Mouse (Mus musculus) CH12.LX (cell line): ENCODE measurements at regions not wholly inside any gene's neighbourhood (a gene's known extent, or its start where the extent isn't known, plus 50 kb on each side); places are given as distances from the start of the nearest gene placed in this dataset.
A peak's percentile ranks its signal among the peaks of the same experiment; 100 is the strongest.

ENCODE experiments used
- DNase-seq: peaks from one replicate; pipeline ENCODE4 v3.0.0-alpha.2; 2013; ENCODE audit errors: extremely low read depth
- H3K27ac ChIP-seq: 2 replicates; pipeline ENCODE4 v1.5.1; 2012; ENCODE audit warnings: low read depth, mild to moderate bottlenecking, control low read depth, moderate library complexity; ENCODE audit not compliant: insufficient read depth
- H3K27me3 ChIP-seq: replicated peaks from 2 replicates; pipeline ENCODE3; 2012; ENCODE audit warnings: inconsistent platforms
- H3K36me3 ChIP-seq, 2 experiments: replicated peaks in 1 of 2; 2 replicates each; pipeline versions ENCODE3 to v1.6.1; 2012; ENCODE audit warnings: inconsistent platforms in 1 of 2, low read length in 1 of 2, mild to moderate bottlenecking in 1 of 2, mixed read lengths in 1 of 2, moderate library complexity in 1 of 2; ENCODE audit not compliant: control insufficient read depth in 1 of 2, insufficient read depth in 1 of 2
- H3K4me1 ChIP-seq, 2 experiments: 2 replicates each; pipeline ENCODE4 v1.6.1; 2012; ENCODE audit warnings: inconsistent platforms in 1 of 2, moderate library complexity in 1 of 2; ENCODE audit not compliant: insufficient read depth in 2 of 2, control insufficient read depth in 1 of 2
- H3K4me2 ChIP-seq: 2 replicates; pipeline ENCODE4 v1.6.1; 2012; ENCODE audit warnings: low read depth, mild to moderate bottlenecking, control low read depth; ENCODE audit not compliant: poor library complexity, insufficient read depth, severe bottlenecking
- H3K4me3 ChIP-seq, 3 experiments: fragments of 150-350 bp in 1 of 3; sonication (generic) in 1 of 3; replicated peaks in 1 of 3; 2 replicates each; pipeline versions ENCODE3 to v1.5.1; 2011 to 2012; ENCODE audit warnings: low read depth in 2 of 3, low read length in 2 of 3, mild to moderate bottlenecking in 2 of 3, moderate library complexity in 2 of 3, control low read depth in 1 of 3, improper control_type of control experiment in 1 of 3, inconsistent platforms in 1 of 3, mixed read lengths in 1 of 3; ENCODE audit not compliant: poor library complexity in 1 of 3
- H3K79me2 ChIP-seq: replicated peaks from 2 replicates; pipeline ENCODE4 v1.6.1; 2012; ENCODE audit warnings: mild to moderate bottlenecking, moderate library complexity; ENCODE audit not compliant: control insufficient read depth, poor library complexity, insufficient read depth, severe bottlenecking; ENCODE audit errors: extremely low read depth
- H3K9ac ChIP-seq: 2 replicates; pipeline ENCODE4 v1.6.1; 2012; ENCODE audit warnings: low read depth, mild to moderate bottlenecking, control low read depth, moderate library complexity; ENCODE audit not compliant: insufficient read depth
- H3K9me3 ChIP-seq: replicated peaks from 2 replicates; pipeline ENCODE3; 2012; ENCODE audit warnings: low read length, inconsistent platforms, mixed read lengths
- CHD2 ChIP-seq: IDR thresholded peaks from 2 replicates; pipeline ENCODE4 v1.6.1; 2011; ENCODE audit warnings: low read length, improper control_type of control experiment
- EP300 ChIP-seq: IDR thresholded peaks from 2 replicates; pipeline ENCODE4 v1.6.1; 2011; ENCODE audit warnings: low read length, improper control_type of control experiment
- ETS1 ChIP-seq: conservative IDR thresholded peaks from 2 replicates; pipeline ENCODE4 v1.6.1; 2012; ENCODE audit warnings: low read depth, mild to moderate bottlenecking, inconsistent platforms, low read length, improper control_type of control experiment, moderate library complexity
- HCFC1 ChIP-seq: IDR thresholded peaks from 2 replicates; pipeline ENCODE4 v1.6.1; 2012; ENCODE audit warnings: low read depth, mild to moderate bottlenecking, inconsistent platforms, low read length, improper control_type of control experiment
- KAT2A ChIP-seq: IDR thresholded peaks from 2 replicates; pipeline ENCODE4 v1.6.1; 2012; ENCODE audit warnings: low read length, improper control_type of control experiment, inconsistent platforms; ENCODE audit not compliant: insufficient replicate concordance
- MAFK ChIP-seq: IDR thresholded peaks from 2 replicates; pipeline ENCODE4 v1.6.1; 2011; ENCODE audit warnings: low read length, improper control_type of control experiment; ENCODE audit not compliant: insufficient replicate concordance
- MEF2A ChIP-seq: IDR thresholded peaks from 2 replicates; pipeline ENCODE4 v1.6.1; 2014; ENCODE audit warnings: low read depth, mild to moderate bottlenecking, inconsistent platforms, low read length, improper control_type of control experiment, borderline replicate concordance
- MYC ChIP-seq: IDR thresholded peaks from 2 replicates; pipeline ENCODE4 v1.6.1; 2011; ENCODE audit warnings: low read depth, mild to moderate bottlenecking, improper control_type of control experiment, low read length
- RAD21 ChIP-seq: IDR thresholded peaks from 2 replicates; pipeline ENCODE4 v1.6.1; 2011; ENCODE audit warnings: low read depth, mild to moderate bottlenecking, low read length, improper control_type of control experiment, moderate library complexity
- TBP ChIP-seq: conservative IDR thresholded peaks from 2 replicates; pipeline ENCODE4 v1.6.1; 2011; ENCODE audit warnings: low read depth, low read length, improper control_type of control experiment
- TCF12 ChIP-seq: IDR thresholded peaks from 2 replicates; pipeline ENCODE4 v1.6.1; 2014; ENCODE audit warnings: low read depth, mild to moderate bottlenecking, inconsistent platforms, low read length, improper control_type of control experiment
- UBTF ChIP-seq: IDR thresholded peaks from 2 replicates; pipeline ENCODE4 v1.6.1; 2012; ENCODE audit warnings: low read depth, mild to moderate bottlenecking, inconsistent platforms, low read length, improper control_type of control experiment, moderate library complexity
- USF1 ChIP-seq: IDR thresholded peaks from 2 replicates; pipeline ENCODE4 v1.6.1; 2014; ENCODE audit warnings: low read depth, mild to moderate bottlenecking, inconsistent platforms, low read length, improper control_type of control experiment
- ZKSCAN1 ChIP-seq: IDR thresholded peaks from 2 replicates; pipeline ENCODE4 v1.6.1; 2012; ENCODE audit warnings: low read depth, inconsistent platforms, low read length, improper control_type of control experiment, borderline replicate concordance
- dilution Hi-C: fragments of 300-500 bp; cut with MboI; formaldehyde crosslinking; loops from 2 replicates; pipeline ENCODE4 v1.14.3; 2020; ENCODE audit warnings: low sequenced_read_pairs; ENCODE audit not compliant: extremely low pct_unique_long_range_greater_than_20kb, extremely low pct_ligation_motif_present
- in situ Hi-C: fragments of 300-500 bp; cut with MboI; formaldehyde crosslinking; loops from 3 replicates; pipeline ENCODE4 v1.14.3; 2019; ENCODE audit warnings: low sequenced_read_pairs, low pct_ligation_motif_present, low pct_unique_long_range_greater_than_20kb, mixed read lengths

DNA sequence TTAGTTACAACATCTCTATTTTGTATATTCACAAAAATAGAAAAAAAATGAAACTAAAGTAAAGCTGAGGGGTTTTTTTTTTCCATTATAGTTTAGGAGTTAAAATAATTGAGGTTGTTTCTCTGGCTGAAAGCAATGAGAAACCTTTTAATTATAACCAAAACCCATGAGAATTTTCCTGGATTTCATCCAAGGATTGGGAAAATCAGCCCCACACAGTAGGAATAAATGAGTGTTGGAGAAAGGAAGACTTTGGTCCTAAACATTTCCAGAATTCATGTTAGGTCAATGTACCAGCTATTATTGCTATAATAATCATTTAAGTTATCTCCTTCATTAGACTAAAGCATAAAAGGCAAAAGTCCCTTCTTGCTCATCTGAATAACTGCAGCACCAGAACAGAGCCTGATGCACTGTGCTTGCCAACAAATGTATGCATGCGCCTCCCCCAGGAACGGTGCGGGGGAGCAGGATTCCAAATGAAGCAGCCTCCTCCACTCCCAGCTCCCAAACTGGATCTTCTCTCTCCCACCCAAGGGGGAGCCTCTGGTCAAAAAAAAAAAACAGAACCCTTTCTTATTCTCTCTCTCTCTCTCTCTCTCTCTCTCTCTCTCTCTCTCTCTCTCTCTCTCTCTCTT lies 153.0 kb downstream of the Galc start:
- in situ Hi-C loops = no loop called here
- TF ChIP-seq ZKSCAN1 (no peak), MYC (no peak), MAFK (no peak), UBTF (no peak), KAT2A (no peak), HCFC1 (no peak), RAD21 (no peak), EP300 (no peak), USF1 (no peak), TBP (no peak), ETS1 (no peak), MEF2A (no peak), CHD2 (no peak)
- DNase-seq = no peak
- Histone ChIP-seq H3K4me1 (peaks cover 0 to 13% of the 10 kb centered on the region in 2 experiments; a peak in 2 of 4 replicates), H3K9ac (no peak overlapping the region), H3K27ac (no peak overlapping the region), H3K9me3 (no peaks in the 10 kb centered on the region), H3K27me3 (no peaks in the 10 kb centered on the region), H3K4me2 (no peak overlapping the region), H3K36me3 (no peaks in the 10 kb centered on the region), H3K4me3 (no peak overlapping the region), H3K79me2 (no peaks in the 10 kb centered on the region)
- dilution Hi-C loops = no loop called here

DNA sequence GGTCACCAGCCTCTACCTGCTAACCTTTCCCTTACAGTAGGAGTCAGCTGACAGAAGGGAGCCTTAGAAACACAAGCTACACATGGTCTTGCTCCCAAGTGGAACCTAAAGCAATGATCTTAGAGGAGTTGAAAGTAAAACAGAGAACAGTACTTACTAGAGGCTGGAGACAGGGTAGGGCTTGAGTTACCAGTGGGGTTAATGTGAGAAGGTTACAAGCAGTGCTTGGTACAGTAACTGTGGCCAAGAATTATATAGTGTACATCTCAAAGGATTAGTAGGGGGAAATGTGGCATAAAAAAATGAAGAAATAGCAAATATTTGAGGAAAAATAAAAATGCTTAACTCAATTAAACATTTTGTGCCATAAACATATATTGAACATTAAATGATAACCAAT lies 153.5 kb downstream of the Galc start:
- H3K4me3 ChIP-seq = no peak overlapping the region
- DNase-seq = no peak
- no peaks in the 10 kb centered on the region for H3K9me3 ChIP-seq
- H3K4me1 ChIP-seq = peaks cover 0 to 13% of the 10 kb centered on the region in 2 experiments; a peak in 2 of 4 replicates
- in situ Hi-C loops = no loop called here
- H3K4me2 ChIP-seq = peak overlapping the region; percentile 13; the same call in 1 of the 2 replicates
- dilution Hi-C loops = no loop called here
- TF ChIP-seq EP300 = no peak
- no peak for TF ChIP-seq KAT2A
- TF ChIP-seq MEF2A = no peak
- no peak for TF ChIP-seq TCF12
- no peak overlapping the region for H3K27ac ChIP-seq
- H3K9ac ChIP-seq = no peak overlapping the region
- H3K36me3 ChIP-seq = no peaks in the 10 kb centered on the region
- no peaks in the 10 kb centered on the region for H3K79me2 ChIP-seq
- H3K27me3 ChIP-seq = no peaks in the 10 kb centered on the region
